Mouse (Mus musculus): Measurements from ENCODE around the gene Topbp1.

DNA sequence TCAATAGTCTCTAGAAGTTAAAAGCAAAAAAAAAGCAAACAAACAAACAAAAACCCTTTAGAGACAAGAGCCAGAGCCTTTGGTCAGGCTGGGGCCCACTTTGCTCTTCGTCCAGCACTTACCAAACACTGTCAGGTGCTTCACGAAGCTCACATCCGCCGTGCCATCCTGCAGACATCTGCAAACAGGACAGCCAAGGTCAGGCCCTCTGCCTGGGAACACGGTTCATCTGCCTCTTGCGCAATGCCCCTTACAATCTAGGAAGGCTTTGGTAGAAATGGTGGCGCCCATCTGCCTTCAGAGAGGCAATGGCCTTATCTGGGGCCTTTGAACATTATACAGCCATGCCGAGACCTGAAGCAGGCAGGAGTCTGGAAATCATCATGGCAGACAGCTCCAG is 30.2 kb upstream of the Topbp1 start:
- no peak for TF ChIP-seq GATA1 (IDR thresholded peaks at IDR 0.05; ENCODE audit: borderline replicate concordance, low read length)
- TF ChIP-seq FLI1 (IDR thresholded peaks at IDR 0.05; ENCODE audit: low read length) = no peak

All from megakaryocyte, embryonic 14.5 days (primary cell).